Mouse (Mus musculus) urinary bladder, adult 2 months (tissue): Measurements from ENCODE around the gene Vstm2l. TPM values are rescaled to one million over a fixed set of nuclear protein-coding genes. Genes with fewer than 3 reads are reported as not detected.

Source experiments
- DNase-seq: peaks from one replicate; pipeline ENCODE4 v3.0.0; 2022; ENCODE audit warnings: low spot score
- polyA plus RNA-seq: library from polyadenylated mRNA; depleted of rRNA; stranded (reverse); fragments of >200 nt; gene quantifications from 2 replicates; pipeline ENCODE4 v1.2.3, GENCODE M21; 2012; rRNA removed

Gene Vstm2l
- polyA plus RNA-seq, 1 experiment: 0.04 TPM

DNA sequence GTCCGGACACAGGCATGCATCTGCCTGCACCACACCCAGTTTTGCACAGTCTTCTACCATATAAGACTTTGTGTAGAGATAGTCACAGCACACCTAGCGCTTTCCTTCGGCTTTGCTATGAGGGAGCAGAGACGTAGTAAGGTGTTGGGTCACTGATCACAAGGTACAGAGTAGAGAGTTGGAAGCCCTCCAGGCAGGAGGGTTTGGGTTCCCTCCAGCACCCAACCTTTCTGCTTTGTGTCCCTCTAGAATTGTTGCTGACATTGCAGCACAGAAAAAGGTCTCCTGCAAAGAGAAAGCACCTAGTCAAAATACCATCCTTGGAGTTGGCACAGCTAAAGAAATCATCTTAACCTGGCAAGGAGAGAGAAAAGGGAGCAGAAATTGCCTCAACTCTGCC lies 78.0 kb downstream of the Vstm2l start:
- no peak for DNase-seq

Other genes with a start within 250 kb of the Vstm2l start
- 19.3 and 22.1 TPM in 2 replicates for gene Ctnnbl1, start 177.3 kb upstream of the Vstm2l start, polyA plus RNA-seq
- gene Tti1, start 113.8 kb downstream of the Vstm2l start, polyA plus RNA-seq: 19.6 and 20.8 TPM in 2 replicates
- 17.7 and 18.5 TPM in 2 replicates for gene Rprd1b, start 113.8 kb downstream of the Vstm2l start, polyA plus RNA-seq
- gene Tgm2, start 231.8 kb downstream of the Vstm2l start, polyA plus RNA-seq: 218 and 272 TPM in 2 replicates